Mouse (Mus musculus) adrenal gland, postnatal 10 days (tissue): Measurements from ENCODE around the gene Zfp369. TPM values are rescaled to one million over a fixed set of nuclear protein-coding genes. Genes with fewer than 3 reads are reported as not detected.
"Not testable (repeated sequence)": the region's sequence is repeated elsewhere in the genome, so short reads cannot be mapped to it uniquely, and the experiment has no call there.

ENCODE experiments used
- DNase-seq: peaks from one replicate; pipeline ENCODE4 v3.0.0; 2021; ENCODE audit warnings: mixed read lengths
- long read RNA-seq, 2 experiments: library from polyadenylated mRNA; stranded (forward); transcript quantifications; one replicate each; pipeline ENCODE4 v2.0.0; 2021
- total RNA-seq, 2 experiments: library from RNA; stranded (reverse); gene quantifications; 2 replicates each; pipeline ENCODE4 v1.2.3; 2021

Zfp369 gene
- 10 to 100 TPM; 21.1 to 29.3 TPM for total RNA-seq
- long read RNA-seq, experiment 1, partial matches to known transcripts: 0 of 3 reads
- long read RNA-seq, experiment 1, other reads (novel, unspliced or antisense): 1 of 3 reads
- long read RNA-seq, experiment 2: 0 reads

DNA sequence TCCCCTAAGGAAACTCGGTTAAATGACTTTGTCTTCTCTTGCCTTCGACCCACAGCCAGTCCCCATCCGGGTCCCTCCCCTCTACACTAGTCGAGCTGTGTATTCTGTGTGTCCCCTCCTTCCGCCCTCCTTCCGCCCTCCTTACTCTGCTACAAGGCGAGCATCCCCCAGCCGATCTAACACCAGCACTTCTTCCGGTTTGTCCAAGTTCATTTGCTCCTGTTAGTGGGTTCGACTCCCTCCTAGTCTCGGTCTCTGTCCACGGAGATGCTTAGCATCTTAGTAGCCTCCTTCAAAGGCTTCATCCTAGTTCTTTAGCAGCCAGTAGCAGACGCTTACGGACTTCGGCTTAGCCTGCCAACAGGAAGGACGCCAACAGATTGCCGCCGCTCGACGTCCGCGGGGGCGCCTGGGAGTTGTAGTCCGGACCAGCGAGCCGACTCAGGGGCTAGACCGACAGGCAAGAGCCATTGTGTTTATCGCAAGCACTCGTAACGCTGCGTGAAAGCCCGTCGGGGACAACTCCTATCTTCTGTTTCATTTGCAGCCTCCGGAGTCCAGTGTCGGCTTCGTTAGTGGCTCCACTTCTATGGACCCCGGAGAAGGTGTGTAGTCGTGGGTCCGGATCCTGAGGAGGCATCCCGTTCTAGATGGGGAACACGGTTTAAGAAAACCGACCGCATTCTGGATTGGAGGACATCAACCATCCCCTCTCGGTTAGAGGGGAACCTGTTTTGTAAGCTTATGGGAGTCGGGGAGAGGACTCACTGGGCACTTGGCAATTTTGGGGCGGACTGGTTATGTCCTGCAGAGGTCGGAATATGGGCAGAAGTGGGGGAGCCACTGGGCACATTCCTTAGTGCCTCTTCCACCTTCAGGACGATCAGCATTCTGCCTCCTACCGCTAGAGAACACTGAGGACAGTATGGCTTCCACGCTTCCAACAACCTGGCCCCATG is at the start of gene Zfp369:
Zfp369 (plus strand) TSS at position 432 of the 959 bp plus-strand sequence.
- peak; percentile 96 for DNase-seq

DNA sequence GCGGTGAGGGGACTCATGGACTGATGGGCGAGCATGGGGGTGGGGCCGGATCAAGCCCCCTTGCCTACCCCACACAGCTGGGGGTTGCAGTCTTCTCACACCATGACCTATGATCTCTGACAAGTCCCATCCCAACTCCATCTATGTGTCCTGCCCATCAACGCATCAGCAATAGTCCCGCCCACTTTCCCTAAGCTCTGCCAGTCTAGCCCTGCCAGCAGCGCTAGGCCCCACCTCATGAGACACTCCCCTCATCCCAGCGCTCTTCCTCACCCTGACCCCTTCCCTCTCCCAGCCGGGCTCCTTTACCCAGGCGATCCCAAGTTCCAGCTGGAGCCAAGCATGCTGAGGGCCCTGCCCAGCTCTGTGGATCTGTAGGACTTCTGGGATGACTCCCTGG is 41.4 kb upstream of the Zfp369 start:
- no peak for DNase-seq

DNA sequence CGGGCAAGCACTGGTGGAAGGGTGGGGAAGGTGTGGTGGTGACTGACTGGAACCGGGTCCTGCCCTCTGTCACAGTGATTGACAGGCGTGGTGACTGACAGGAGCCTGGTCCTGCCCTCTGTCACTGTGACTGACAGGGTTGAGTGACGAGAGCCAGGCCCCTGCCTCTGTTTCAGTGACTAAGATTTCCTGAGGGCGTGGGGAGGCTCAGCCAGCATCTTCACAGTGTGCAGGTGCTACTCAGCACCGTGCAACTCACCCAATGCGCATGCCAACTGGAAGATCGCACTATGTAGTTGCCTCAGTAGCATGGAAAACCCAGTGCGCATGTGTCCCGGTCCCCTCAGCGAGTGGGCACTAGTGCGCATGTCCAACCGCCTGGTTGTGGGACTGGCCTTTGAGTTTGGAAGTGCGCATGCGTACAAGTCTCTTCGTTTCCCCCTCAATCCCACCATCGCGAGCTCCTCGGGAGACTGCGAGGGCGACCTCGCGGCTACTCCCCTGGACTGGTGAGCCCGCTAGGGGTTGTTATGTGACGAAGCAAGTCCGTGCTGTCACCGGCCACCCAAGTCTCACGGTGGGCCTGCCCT is 38.0 kb upstream of the Zfp369 start:
- peak; percentile 97 for DNase-seq

DNA sequence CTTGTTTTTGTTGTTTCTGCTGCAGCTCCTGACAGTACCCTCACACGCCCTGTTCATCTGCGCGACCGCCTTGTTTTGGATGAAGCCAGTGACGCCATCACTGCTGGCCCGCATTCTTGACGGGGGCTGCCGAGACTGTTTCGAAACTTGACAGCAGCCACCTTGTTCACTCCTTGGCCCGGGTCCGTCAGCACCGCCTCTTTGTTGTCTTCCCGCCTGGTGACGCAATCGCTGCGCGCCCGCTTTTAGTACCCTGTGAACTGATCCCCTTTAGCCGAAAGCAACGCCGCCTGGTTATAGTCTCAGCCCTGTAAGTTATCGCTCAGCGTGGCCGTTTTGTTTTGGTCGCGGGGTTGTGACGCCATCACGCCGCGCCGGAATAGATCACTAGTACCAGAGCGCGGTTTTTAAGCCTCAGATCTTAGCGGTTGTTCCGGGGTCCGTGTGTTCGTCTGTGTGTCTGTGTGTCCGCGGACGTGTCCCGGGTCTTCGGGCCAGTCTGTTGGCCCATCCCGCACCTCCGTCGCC is 37.5 kb upstream of the Zfp369 start:
- DNase-seq: peak; percentile 97

DNA sequence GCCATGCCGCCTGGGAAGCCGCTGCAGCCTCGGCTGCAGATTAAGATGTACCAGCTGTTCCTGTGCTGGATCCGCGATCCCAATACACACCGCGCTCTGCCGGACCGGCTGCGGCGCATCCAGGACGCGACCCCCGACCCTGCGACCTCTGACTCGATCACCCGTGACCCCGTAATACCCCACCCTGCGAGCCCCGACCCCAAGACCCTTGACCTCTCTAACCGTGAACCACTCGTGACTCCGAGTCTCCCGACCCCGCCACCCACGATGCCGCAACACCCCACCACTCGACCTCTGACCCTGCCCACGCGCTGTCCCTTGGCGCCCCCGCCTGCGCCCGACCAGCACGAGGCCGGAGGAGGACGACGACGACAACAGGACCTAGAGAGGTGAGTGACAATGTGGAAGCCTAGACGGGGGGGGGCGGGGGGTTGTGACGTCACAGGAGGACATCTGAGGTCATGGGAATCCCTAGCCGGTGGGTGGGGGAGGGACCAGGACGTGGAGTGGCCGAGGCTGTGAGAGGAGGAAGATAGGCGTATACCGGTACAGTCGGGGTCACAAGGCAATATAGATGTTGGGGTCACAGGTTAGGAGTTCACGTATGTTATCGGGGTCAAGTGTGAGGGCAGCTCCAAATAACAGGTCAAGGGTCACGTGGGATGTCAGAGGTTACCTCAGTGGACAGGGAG is 36.8 kb upstream of the Zfp369 start:
- peak; percentile 14 for DNase-seq

DNA sequence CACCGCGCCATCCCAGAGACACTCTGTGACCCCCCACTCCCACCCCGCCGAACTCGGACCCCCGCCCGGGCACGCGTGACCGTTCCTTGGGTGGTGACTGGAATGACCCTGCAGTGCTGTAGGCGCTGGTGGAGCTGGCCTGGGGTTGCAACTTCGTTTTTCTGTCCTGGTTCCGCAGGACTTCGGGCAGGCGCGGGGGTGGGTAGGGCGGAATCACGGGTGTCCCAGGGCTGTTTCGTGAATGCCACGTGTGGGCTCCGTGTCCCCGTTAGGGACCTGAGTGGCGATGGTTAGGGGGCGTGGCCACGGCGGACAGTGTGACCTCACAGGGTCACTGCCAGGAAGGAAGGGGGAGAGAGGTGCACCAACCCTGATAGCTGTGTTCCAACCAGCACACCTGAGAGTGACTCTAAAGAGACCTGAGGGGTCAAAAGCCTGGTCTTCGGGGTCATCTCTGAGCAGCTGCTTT is 36.3 kb upstream of the Zfp369 start:
- DNase-seq: peak; percentile 12

DNA sequence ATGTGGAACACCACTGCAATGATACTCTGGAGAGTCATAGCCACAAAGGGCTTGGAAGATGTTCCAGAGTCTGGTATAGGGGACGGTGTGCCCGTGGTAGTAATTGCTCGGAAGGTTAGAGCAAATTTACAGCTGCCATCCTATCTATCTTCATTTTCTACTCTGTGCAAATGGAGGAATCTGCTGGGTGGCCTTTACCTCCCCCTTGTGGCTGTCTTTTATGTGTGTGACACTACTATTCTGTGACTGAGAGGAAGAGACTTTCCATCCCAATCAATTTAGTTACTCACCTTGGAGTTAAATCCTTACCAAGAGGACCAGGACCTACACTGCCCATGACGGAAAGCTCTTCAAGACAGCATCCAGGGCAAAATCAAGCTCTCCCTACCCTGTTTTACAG is 35.3 kb upstream of the Zfp369 start:
- DNase-seq: no peak

DNA sequence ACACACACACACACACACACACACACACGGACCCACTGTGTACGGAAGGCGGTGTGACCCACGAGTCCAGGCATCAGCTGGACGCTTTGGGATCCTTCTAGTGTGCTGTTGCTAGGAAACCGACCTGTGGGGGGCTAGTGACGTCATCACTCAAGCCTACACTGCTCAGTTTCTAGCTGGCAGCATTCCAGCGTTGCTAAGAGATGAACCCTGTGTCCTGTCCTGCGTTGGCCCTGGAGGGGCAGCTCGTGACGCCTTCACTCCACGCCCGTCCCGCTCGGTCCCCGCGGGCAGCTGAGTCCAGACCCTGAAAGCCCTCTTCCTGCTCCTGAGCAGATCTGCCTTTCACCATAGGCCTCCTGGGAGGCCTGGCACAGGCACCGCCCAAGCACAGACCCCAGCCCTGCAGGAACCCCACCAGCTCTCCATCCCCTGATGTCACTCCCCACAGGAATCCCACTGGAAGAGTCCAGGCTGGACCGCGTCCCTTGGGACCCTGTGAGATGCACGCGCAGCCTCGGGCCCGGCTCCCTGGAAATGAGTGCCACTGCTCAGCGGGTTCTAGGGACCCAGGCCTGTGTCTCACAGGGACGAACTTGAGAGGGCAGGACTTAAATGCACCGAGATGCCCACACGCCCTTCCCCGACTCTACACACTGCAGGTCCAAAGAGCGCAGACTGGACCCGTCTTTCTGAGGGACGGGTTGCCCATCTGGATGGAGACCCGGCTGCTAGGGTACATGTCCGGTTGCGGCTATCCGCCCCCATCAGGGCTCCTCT is 20.2 kb upstream of the Zfp369 start:
- DNase-seq: peak; percentile 53

DNA sequence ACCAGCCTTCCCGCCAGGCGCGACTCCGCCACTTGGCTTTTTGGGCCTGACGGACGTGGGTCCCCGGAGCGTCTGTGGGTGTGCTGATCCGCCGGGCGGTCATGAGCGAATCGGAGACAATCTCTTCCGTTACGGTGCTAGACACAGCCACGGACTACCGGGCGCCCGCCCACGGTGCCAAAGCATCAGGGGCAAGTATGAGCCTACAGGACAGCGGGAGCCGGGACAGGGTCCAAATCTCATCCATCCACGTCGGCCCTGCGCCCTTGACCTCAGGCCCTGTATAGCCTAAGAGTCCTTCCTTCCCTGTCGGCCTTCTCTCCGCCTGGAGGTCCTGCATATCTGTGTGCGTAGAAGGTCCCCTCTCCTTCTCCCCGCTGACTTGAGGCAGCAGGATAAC is 19.4 kb upstream of the Zfp369 start, which contains the start of gene Gm10775:
Gm10775 (plus strand) TSS at position 301 of the 400 bp plus-strand sequence.
- DNase-seq: no peak

DNA sequence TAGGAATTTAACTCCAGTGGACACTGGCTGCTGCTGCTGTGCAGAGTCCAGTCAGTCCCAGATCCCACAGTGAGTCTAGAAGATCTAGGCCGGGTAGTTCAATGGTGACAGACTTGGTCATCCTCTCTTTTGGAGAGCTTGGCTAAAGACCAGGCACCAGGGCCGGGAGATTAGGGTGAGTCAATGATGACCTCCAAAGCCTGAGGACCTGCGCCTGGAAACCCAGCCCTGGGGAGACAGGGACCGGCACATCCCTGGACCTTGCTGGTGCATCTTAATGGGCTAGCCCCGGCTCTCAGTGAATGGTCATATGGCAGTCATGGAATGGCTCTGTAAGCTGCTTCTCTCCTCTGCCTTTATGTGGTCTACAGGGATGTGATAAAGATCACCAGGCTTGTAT is 16.5 kb upstream of the Zfp369 start:
- DNase-seq: no peak

DNA sequence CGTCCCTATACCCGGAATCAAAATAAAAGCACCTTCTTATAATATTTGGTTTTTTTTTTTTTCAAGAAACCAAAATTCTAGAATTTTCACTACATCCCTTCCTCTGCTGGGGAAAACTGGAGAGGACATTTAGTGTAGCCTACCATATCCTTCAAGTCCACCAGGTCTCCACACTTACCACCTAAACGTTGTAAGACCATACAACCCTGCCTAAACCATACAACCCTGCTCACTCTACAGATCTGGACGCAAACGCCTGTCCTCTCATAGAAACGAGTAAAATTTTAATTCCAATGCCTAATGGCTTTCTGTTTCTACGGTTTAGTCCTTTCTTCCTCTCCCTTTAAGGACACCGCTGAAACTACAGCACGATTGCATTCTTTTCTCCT is 626 bp upstream of the Zfp369 start:
- no peak for DNase-seq

DNA sequence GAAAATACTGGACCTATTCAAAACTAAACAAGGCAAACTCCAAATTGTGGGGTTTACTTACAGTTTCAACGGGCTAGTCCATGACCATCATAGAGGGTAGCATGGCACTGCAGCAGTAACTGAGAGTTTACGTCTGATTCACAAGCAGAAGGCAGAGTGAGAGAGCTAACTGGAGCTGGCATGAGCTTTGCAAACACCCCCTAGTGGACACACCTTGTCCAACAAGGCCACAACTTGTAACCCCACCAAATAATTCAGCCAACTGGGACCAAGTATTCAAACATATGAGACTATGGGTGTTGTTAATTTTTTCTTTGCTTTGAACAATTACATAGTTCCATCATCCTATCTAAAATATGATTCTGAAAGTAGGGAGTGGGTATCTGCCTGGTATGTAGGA is 8.2 kb downstream of the Zfp369 start:
- DNase-seq: no peak

DNA sequence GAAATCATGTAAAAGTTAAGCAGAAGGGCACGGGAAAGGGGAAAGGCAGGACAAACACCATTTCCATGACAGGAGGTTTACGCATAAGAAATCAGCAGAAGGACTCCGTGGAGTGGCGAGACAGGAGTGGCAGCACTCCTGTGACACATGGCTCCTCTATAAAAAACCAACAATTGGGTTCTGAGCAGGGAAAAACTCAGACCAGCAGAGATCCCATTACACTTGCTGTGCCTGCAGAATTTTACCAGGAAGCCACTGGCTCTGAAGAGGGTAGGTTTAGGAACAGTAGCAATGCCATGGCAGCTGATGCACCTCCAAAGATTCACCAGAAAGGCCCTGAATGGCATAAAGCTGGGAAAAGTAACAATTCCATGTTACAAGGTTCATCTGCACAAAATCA is 17.7 kb downstream of the Zfp369 start:
- DNase-seq: no peak

DNA sequence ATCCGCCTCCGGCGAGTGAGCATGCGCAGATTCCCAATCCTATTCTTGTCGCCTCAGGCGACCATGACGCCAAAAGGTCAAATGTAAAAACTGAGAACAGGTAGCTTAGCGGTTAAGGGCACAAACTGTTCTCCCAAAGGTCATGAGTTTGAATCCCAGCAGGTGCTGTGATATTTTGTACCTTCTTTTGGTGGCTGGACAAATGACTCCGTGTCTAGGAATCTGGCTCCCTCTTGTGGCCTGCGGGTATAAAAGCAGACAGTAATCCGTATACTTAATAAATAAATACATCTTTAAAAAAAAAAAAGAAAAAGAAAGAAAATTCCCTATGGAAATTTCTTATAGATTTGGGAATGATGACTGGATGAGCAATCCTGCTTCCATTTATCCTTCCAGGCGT is 32.2 kb downstream of the Zfp369 start:
- peak; percentile 60 for DNase-seq

DNA sequence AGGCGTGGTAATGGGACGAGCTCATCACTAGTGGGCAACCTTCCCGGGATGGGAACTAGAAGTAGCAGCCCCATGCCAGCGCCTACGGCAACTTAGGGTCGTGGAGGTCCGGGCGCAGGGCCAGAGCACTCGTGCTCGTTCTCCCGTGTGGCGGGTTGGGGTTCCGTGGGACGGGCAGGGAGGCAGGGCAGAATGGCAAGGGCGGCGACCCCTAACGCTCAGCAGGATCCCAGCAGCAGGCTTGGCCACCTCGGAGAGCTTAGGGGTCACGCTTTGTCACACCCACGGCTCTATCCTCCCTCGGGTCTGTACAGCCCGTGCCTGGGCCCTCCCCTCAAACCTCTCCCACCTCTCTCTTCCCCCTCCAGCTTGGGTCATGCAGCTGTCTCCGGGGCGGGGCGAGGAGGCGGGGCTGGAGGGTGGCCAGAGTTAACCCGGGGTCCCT is 32.7 kb downstream of the Zfp369 start:
- peak; percentile 12 for DNase-seq

DNA sequence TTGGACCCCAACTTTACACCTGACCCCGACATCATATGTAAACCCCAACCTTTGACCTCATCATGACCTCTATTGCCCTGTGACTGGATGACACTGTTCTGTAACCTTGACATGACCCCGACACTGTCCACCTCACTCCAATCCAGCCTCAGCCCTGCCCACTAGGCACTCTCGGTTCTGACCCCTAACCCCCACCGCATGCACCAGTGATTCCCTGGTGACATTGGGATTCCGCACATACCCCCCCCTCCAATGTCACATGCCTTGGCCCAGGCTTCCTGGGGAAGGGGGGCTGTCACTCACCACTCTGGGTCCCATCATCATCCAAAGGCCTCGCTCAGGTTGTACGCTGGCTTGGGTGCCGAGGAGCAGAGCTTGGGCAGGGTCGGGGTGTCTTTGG is 33.2 kb downstream of the Zfp369 start:
- DNase-seq: no peak

DNA sequence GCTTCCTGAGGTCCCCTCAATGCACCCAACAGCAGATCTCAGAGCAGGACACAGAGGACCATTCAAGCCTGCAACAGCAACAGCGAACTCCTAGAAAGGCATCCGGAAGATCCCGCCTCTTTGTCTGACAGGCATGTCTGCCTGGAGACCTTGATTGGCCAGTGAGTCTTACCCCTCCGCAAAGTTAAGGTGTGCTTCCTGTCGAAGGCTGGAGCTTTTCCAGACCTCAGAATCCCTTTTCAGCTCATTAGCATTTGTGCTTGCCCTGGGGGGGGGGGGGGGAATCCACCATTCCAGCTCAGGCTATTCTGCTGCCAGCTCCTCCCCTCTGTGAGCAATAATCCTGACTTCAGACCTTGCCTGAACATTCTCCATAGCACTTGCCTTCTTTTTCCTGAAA is 69.9 kb downstream of the Zfp369 start:
- not testable (repeated sequence) for DNase-seq

DNA sequence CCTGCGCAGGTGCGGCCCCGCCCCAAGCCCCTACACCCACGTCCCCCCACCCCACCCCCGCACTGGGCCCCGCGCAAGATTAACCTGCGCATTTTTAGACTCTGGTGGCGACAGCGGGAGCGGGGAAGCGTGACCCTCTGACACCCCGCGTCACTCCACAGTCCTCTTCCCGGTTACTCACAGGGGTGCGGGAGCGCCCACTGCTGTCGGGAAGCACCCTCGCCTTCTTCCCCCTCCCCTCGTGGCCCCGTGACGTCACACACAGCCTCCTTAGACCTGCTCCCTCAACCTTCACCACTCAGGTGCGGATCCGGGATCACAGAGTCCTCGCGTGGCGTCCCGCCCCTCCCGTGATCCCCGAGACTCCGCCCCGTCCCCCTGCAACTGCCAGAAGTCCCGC is 73.2 kb downstream of the Zfp369 start:
- peak; percentile 19 for DNase-seq
